Mouse (Mus musculus): Measurements from ENCODE around the gene Thy1.

- TF ChIP-seq CTCF (IDR thresholded peaks at IDR 0.05; ENCODE audit: low read depth, low read length) (no peak), POLR2A (IDR thresholded peaks at IDR 0.05; ENCODE audit: extremely low read depth, insufficient read depth, low read length) (no peak)
Observed at GRCm38 (mm10) chr9:44075276-44075995, 32.3 kb downstream of the Thy1 start.
